Mouse (Mus musculus): ENCODE measurements around the gene Pik3r6.

Gene Pik3r6

GRCm38 (mm10) chr11:68488256-68488824, 14.5 kb upstream of the Pik3r6 start:
- no peak for DNase-seq

GRCm38 (mm10) chr11:68489236-68489635, 13.6 kb upstream of the Pik3r6 start:
- no peak for DNase-seq

GRCm38 (mm10) chr11:68492592-68492991, 10.2 kb upstream of the Pik3r6 start:
- DNase-seq, result no peak

GRCm38 (mm10) chr11:68493760-68494159, 9.1 kb upstream of the Pik3r6 start:
- DNase-seq, result no peak

- DNase-seq, result no peak
Measured at GRCm38 (mm10) chr11:68497081-68497480, 5.7 kb upstream of the Pik3r6 start.

GRCm38 (mm10) chr11:68498517-68498916, 4.3 kb upstream of the Pik3r6 start:
- no peak for DNase-seq

- DNase-seq, result no peak
Measured at GRCm38 (mm10) chr11:68498999-68499699, 3.7 kb upstream of the Pik3r6 start.

GRCm38 (mm10) chr11:68500949-68501350, 1.9 kb upstream of the Pik3r6 start:
- no peak for DNase-seq

- DNase-seq, result no peak
Measured at GRCm38 (mm10) chr11:68502408-68502807, 411 bp upstream of the Pik3r6 start.

- no peak for DNase-seq
Measured at GRCm38 (mm10) chr11:68504913-68505312, 2.1 kb downstream of the Pik3r6 start.

GRCm38 (mm10) chr11:68507246-68507645, 4.4 kb downstream of the Pik3r6 start:
- DNase-seq, result no peak

- no peak for DNase-seq
Measured at GRCm38 (mm10) chr11:68508619-68509018, 5.8 kb downstream of the Pik3r6 start.

- no peak for DNase-seq
Measured at GRCm38 (mm10) chr11:68509194-68509593, 6.4 kb downstream of the Pik3r6 start.

- DNase-seq, result no peak
Measured at GRCm38 (mm10) chr11:68513969-68514368, 11.2 kb downstream of the Pik3r6 start.

GRCm38 (mm10) chr11:68519362-68519761, 16.5 kb downstream of the Pik3r6 start:
- no peak for DNase-seq

- DNase-seq, result no peak
Measured at GRCm38 (mm10) chr11:68519815-68520214, 17.0 kb downstream of the Pik3r6 start.

GRCm38 (mm10) chr11:68520439-68520838, 17.6 kb downstream of the Pik3r6 start:
- no peak for DNase-seq

GRCm38 (mm10) chr11:68521352-68521751, 18.5 kb downstream of the Pik3r6 start:
- DNase-seq, result no peak

- no peak for DNase-seq
Measured at GRCm38 (mm10) chr11:68526441-68526840, 23.6 kb downstream of the Pik3r6 start.

- DNase-seq, result peak; percentile 63 to 74
Measured at GRCm38 (mm10) chr11:68531066-68531806, 28.4 kb downstream of the Pik3r6 start.

- DNase-seq, result no peak
Measured at GRCm38 (mm10) chr11:68531941-68532535, 29.2 kb downstream of the Pik3r6 start.

- no peak for DNase-seq
Measured at GRCm38 (mm10) chr11:68532773-68533172, 30.0 kb downstream of the Pik3r6 start.

- DNase-seq, result no peak
Measured at GRCm38 (mm10) chr11:68533971-68534475, 31.2 kb downstream of the Pik3r6 start.

Measured in cerebellum, adult 18-20 months (tissue).